12 mouse cellular contexts compared by ENCODE assay signal in genomic region chr11:97680430-97680829, GRCm38 (mm10). TPM values are rescaled to one million over a fixed set of nuclear protein-coding genes. Genes with fewer than 3 reads are reported as not detected.
DNase-seq lines count a peak whose midpoint lies in the region; ATAC-seq and TF ChIP-seq lines count a peak whose summit lies in the region.
"Had no signal": no experiment of that assay in that cellular context is flagged by ENCODE, and none has a peak within 500 bp of the region (broad histone marks: within the 10 kb centered on the region; RNA-seq: fewer than 3 reads in every experiment).

No protein-coding gene starts in this region.

- peak overlapping the region; percentile 18; the same call in 1 of the 2 replicates for H3K27ac ChIP-seq in hindbrain, embryonic 13.5 days
- H3K27ac ChIP-seq in hindbrain, embryonic 11.5 days (ENCODE audit: low read depth, low read length): no peak overlapping the region
- H3K27ac ChIP-seq in lung, postnatal 0 days (ENCODE audit: low read length): 0 out of 2 replicates have a peak overlapping the region, but pooled peaks have one; percentile 7
- H3K27ac ChIP-seq: liver, embryonic 12.5 days had no signal

- TF ChIP-seq POLR2A in brain, embryonic 14.5 days (IDR thresholded peaks at IDR 0.05; ENCODE audit: borderline replicate concordance, extremely low read depth, insufficient read depth, insufficient read length, poor library complexity, severe bottlenecking): no peak

- no peak for TF ChIP-seq EP300 in lung, postnatal 0 days (IDR thresholded peaks at IDR 0.05)

- H3K4me2 ChIP-seq in hindbrain, embryonic 13.5 days: no peak overlapping the region
- H3K4me2 ChIP-seq in hindbrain, embryonic 11.5 days (replicated peaks; ENCODE audit: low read depth, low read length): no peak overlapping the region
- 0 out of 2 replicates have a peak overlapping the region, but pooled peaks have one; percentile 6 for H3K4me2 ChIP-seq in lung, postnatal 0 days (replicated peaks; ENCODE audit: low read depth, low read length)
- H3K4me2 ChIP-seq: liver, embryonic 12.5 days had no signal

- no peaks in the 10 kb centered on the region for H3K9me3 ChIP-seq in hindbrain, embryonic 13.5 days
- H3K9me3 ChIP-seq in hindbrain, embryonic 11.5 days (ENCODE audit: control insufficient read depth, low read length): no peaks in the 10 kb centered on the region
- no peaks in the 10 kb centered on the region for H3K9me3 ChIP-seq in lung, postnatal 0 days (ENCODE audit: low read length)
- H3K9me3 ChIP-seq: liver, embryonic 12.5 days had no signal

- TF ChIP-seq CTCF in brain, embryonic 14.5 days (IDR thresholded peaks at IDR 0.05; ENCODE audit: borderline replicate concordance, extremely low read depth, insufficient read depth, insufficient read length): no peak
- TF ChIP-seq CTCF in lung, postnatal 0 days (IDR thresholded peaks at IDR 0.05): no peak

- DNase-seq in cerebellum, postnatal 14 days: peak; percentile 57 to 62
- DNase-seq in cerebellum, postnatal 25 days: no peak
- DNase-seq in hindbrain, embryonic 11.5 days (ENCODE audit: low spot score): no peak
- DNase-seq in brain, embryonic 14.5 days (ENCODE audit: low read depth): peak; percentile 80
- peak; percentile 73 for DNase-seq in lung, postnatal 0 days (ENCODE audit: low spot score)
- DNase-seq in spleen, postnatal 10 days (ENCODE audit: low spot score in 2 of 2): no peak
- DNase-seq in layer of hippocampus, postnatal 36 days: no peak
- DNase-seq: cerebellum, adult 2 months; thymus, adult 18-20 months had no signal

- no peak overlapping the region for H3K4me3 ChIP-seq in hindbrain, embryonic 13.5 days
- H3K4me3 ChIP-seq in hindbrain, embryonic 11.5 days (ENCODE audit: low read depth, low read length): no peak overlapping the region
- H3K4me3 ChIP-seq in lung, postnatal 0 days (ENCODE audit: low read depth, low read length): no peak overlapping the region
- H3K4me3 ChIP-seq: liver, embryonic 12.5 days had no signal

- peaks cover 32% of the 10 kb centered on the region for H3K4me1 ChIP-seq in hindbrain, embryonic 13.5 days (replicated peaks)
- H3K4me1 ChIP-seq in hindbrain, embryonic 11.5 days (replicated peaks; ENCODE audit: control insufficient read depth, insufficient read depth, low read length): 0 out of 2 replicates have a peak, but pooled peaks cover 1% of the 10 kb centered on the region
- H3K4me1 ChIP-seq in lung, postnatal 0 days (ENCODE audit: insufficient read depth, low read depth, low read length): 0 out of 2 replicates have a peak, but pooled peaks cover 11% of the 10 kb centered on the region

- H3K27me3 ChIP-seq in hindbrain, embryonic 13.5 days: no peaks in the 10 kb centered on the region
- no peaks in the 10 kb centered on the region for H3K27me3 ChIP-seq in hindbrain, embryonic 11.5 days (ENCODE audit: control insufficient read depth, insufficient read depth, low read length)
- H3K27me3 ChIP-seq in lung, postnatal 0 days (replicated peaks; ENCODE audit: insufficient read depth, low read length): no peaks in the 10 kb centered on the region

- ATAC-seq in hindbrain, embryonic 13.5 days (ENCODE audit: low FRiP score): no peak
- ATAC-seq in hindbrain, embryonic 11.5 days (ENCODE audit: low FRiP score): no peak
- peak; percentile 39; the same call in 1 of the 2 replicates for ATAC-seq in lung, postnatal 0 days
- ATAC-seq: intestine, embryonic 16.5 days; liver, embryonic 12.5 days had no signal

- H3K9ac ChIP-seq in hindbrain, embryonic 13.5 days: peak overlapping the region; percentile 46; the same call in 1 of the 2 replicates
- no peak overlapping the region for H3K9ac ChIP-seq in hindbrain, embryonic 11.5 days (ENCODE audit: low read depth, low read length)
- H3K9ac ChIP-seq in lung, postnatal 0 days (replicated peaks; ENCODE audit: low read depth): no peak overlapping the region
- H3K9ac ChIP-seq: liver, embryonic 12.5 days had no signal

- peaks cover 77% of the 10 kb centered on the region for H3K36me3 ChIP-seq in hindbrain, embryonic 13.5 days
- H3K36me3 ChIP-seq in hindbrain, embryonic 11.5 days (ENCODE audit: control insufficient read depth, insufficient read depth, low read length): peaks cover 6% of the 10 kb centered on the region; the same call in 1 of the 2 replicates
- H3K36me3 ChIP-seq in lung, postnatal 0 days (ENCODE audit: insufficient read depth, low read length): peaks cover 4% of the 10 kb centered on the region; the same call in 1 of the 2 replicates

- WGBS in hindbrain, embryonic 13.5 days: 63% methylated on average over 12 of the region's 12 CpGs
- 84% methylated on average over 12 of the region's 12 CpGs for WGBS in hindbrain, embryonic 11.5 days
- WGBS in lung, postnatal 0 days: 51% methylated on average over 12 of the region's 12 CpGs

RNA-seq across cellular contexts. Expression of gene Cisd3, which starts 5.2 kb away (rescaled TPM):
- 23.8 and 25.6 TPM in 2 replicates for polyA plus RNA-seq in hindbrain, embryonic 13.5 days (2015; fragmentation: Nextera tagmentation; extraction: Ambion mirVana)
- 11.8 and 14.8 TPM in 2 replicates for polyA plus RNA-seq in hindbrain, embryonic 11.5 days (2014; fragmentation: Nextera tagmentation; extraction: Ambion mirVana)
- 13.1 and 13.5 TPM in 2 replicates for polyA plus RNA-seq in brain, embryonic 14.5 days (2012; rRNA removed)
- 59.1 and 63.8 TPM in 2 replicates for polyA plus RNA-seq in lung, postnatal 0 days (2015; fragmentation: Nextera tagmentation; extraction: Ambion mirVana)
- 10 to 100 TPM; 52.8 to 58.2 TPM for total RNA-seq in layer of hippocampus, postnatal 36 days (2021)

RNA-seq across cellular contexts. Expression of gene Mllt6, which starts 17.2 kb away (rescaled TPM):
- 3.4 and 4.1 TPM in 2 replicates for polyA plus RNA-seq in hindbrain, embryonic 13.5 days (2015; fragmentation: Nextera tagmentation; extraction: Ambion mirVana)
- polyA plus RNA-seq in hindbrain, embryonic 11.5 days (2014; fragmentation: Nextera tagmentation; extraction: Ambion mirVana): 4.1 and 4.2 TPM in 2 replicates
- 40.8 and 49.6 TPM in 2 replicates for polyA plus RNA-seq in brain, embryonic 14.5 days (2012; rRNA removed)
- polyA plus RNA-seq in lung, postnatal 0 days (2015; fragmentation: Nextera tagmentation; extraction: Ambion mirVana): 3.0 and 3.5 TPM in 2 replicates
- 100 to 1,000 TPM; 105 to 110 TPM for total RNA-seq in layer of hippocampus, postnatal 36 days (2021)

RNA-seq across cellular contexts. Expression of gene Pcgf2, which starts 19.9 kb away (rescaled TPM):
- polyA plus RNA-seq in hindbrain, embryonic 13.5 days (2015; fragmentation: Nextera tagmentation; extraction: Ambion mirVana): 26.2 and 26.3 TPM in 2 replicates
- 16.9 and 18.6 TPM in 2 replicates for polyA plus RNA-seq in hindbrain, embryonic 11.5 days (2014; fragmentation: Nextera tagmentation; extraction: Ambion mirVana)
- 175 and 188 TPM in 2 replicates for polyA plus RNA-seq in brain, embryonic 14.5 days (2012; rRNA removed)
- 10.5 TPM in 2 replicates for polyA plus RNA-seq in lung, postnatal 0 days (2015; fragmentation: Nextera tagmentation; extraction: Ambion mirVana)
- total RNA-seq in layer of hippocampus, postnatal 36 days (2021): 10 to 100 TPM; 23.5 to 30.6 TPM

RNA-seq across cellular contexts. Expression of gene Psmb3, which starts 22.8 kb away (rescaled TPM):
- 476 and 483 TPM in 2 replicates for polyA plus RNA-seq in hindbrain, embryonic 13.5 days (2015; fragmentation: Nextera tagmentation; extraction: Ambion mirVana)
- polyA plus RNA-seq in hindbrain, embryonic 11.5 days (2014; fragmentation: Nextera tagmentation; extraction: Ambion mirVana): 468 and 507 TPM in 2 replicates
- polyA plus RNA-seq in brain, embryonic 14.5 days (2012; rRNA removed): 356 and 525 TPM in 2 replicates
- polyA plus RNA-seq in lung, postnatal 0 days (2015; fragmentation: Nextera tagmentation; extraction: Ambion mirVana): 350 and 419 TPM in 2 replicates
- total RNA-seq in layer of hippocampus, postnatal 36 days (2021): 100 to 1,000 TPM; 125 to 129 TPM

RNA-seq across cellular contexts. Expression of gene Epop, which starts 50.9 kb away (rescaled TPM):
- 2.3 and 3.0 TPM in 2 replicates for polyA plus RNA-seq in hindbrain, embryonic 13.5 days (2015; fragmentation: Nextera tagmentation; extraction: Ambion mirVana)
- 5.7 and 9.1 TPM in 2 replicates for polyA plus RNA-seq in hindbrain, embryonic 11.5 days (2014; fragmentation: Nextera tagmentation; extraction: Ambion mirVana)
- 7.0 and 9.9 TPM in 2 replicates for polyA plus RNA-seq in brain, embryonic 14.5 days (2012; rRNA removed)
- polyA plus RNA-seq in lung, postnatal 0 days (2015; fragmentation: Nextera tagmentation; extraction: Ambion mirVana): 3.5 and 4.1 TPM in 2 replicates
- total RNA-seq in layer of hippocampus, postnatal 36 days (2021): 10 to 100 TPM; 33.6 to 34.2 TPM

Comparison
In these comparisons a context has a peak if more than half of its experiments do, and no peak if none do; other contexts are left out.
1. DNase-seq: peak in cerebellum, postnatal 14 days (2 of 2), brain, embryonic 14.5 days (single experiment) and lung, postnatal 0 days (single experiment); none in cerebellum, postnatal 25 days (0 of 2), hindbrain, embryonic 11.5 days (single experiment), spleen, postnatal 10 days (0 of 2) and layer of hippocampus, postnatal 36 days (0 of 2).